Mouse (Mus musculus) natural killer cell, adult 2 months (primary cell): ENCODE measurements around the gene Chmp6.

Experiments
- DNase-seq, 2 experiments: peaks; one replicate each; pipeline ENCODE4 v3.0.0; 2022; ENCODE audit warnings: low spot score in 2 of 2

Gene Chmp6

DNA sequence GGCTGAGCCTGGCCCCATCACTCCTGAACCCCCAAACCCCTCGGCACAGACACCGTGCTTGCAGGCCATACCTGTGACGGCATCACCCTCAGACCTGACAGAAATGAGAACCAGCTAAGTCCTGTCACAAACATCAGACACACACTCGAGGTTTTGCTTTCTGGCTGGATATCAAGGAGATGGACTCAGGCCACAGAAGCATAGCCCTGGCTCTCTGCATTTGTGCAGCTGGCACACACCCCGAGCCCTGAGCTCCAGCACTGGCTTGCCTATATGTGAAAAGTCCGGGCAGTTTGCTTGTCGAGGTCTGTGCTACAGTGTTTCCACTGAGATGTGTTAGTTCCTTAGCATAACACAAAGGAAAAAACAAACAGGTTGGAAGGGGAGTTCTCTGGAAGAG lies 5.5 kb upstream of the Chmp6 start:
- no peak for DNase-seq

DNA sequence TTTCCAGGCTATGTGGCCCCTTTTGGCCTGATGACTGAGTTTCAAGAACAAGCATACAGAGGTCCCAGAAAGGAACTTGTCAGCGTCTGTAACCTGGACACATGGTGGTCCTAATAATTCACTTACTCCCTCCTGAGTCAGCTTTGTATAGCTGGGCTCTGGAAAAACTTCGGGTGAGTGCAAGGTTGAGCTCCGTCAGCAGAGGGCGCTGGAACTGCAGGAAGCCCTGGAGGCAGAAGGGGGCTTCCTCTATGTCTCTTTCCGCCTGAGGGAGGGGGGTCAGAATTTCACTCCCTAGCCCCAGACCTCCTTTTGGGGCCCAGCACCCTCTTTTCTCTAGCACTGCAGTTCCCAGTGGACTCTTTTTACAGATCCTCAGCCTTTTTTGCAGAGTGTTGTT lies 3.8 kb upstream of the Chmp6 start:
- peak; percentile 62 to 65 for DNase-seq

DNA sequence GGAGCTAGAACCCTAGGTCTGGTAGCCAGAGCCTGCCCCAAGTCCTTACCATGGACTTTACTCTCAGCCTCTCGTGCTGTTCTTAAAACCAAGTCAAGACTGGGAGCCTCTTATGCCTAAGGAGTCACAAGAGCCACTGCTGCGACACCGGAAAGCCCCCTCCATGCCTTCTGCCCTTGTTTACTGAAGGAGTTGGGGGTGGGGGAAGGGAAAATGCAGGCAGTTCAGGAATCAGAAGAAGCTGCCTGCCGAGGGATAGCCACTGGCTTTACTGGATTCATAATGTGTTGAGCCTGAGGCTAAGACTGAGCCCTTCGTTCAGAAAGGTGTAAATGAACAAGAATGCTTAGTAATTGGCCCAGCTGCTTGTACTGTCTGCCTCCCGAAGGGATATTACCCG lies 396 bp upstream of the Chmp6 start:
- no peak for DNase-seq

DNA sequence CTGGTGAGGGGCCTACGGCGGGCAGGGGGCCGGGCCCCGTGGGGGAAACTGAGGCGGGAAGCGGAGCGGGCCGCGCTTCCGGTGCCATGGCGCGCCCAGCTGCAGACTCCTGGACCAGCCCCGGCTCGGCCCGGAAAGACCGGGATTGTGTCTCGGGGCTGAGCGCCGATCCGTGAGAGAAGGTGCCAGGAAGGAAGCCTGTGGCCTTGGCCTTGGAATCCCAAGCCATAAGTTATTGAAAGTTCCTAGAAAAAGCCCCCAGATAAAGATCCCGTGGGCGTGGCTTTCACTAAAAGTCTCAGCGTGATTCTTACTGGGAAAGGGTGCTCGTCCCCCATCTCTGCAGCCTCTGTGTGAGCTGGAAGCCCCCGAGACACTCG lies 684 bp downstream of the Chmp6 start:
- DNase-seq, result no peak

DNA sequence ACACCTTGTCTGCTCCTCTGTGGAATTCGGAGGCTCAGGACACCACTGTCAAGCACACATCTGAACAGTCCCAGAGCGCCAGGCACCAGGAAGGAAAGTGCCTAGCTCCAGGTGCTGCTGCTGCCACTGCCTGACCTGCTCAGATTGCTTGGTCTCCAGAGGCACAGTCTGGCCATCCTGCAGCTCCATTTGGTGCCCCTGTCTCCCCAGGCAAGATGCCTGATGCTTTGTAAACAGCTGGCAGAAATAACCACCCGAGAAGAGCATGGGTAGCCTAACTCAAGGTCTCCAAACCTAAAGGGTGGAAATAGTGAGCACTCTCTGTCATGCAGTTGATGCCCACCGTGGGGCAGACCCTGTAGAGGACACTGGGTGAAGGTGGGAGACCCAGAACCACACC lies 1.1 kb downstream of the Chmp6 start:
- no peak for DNase-seq

DNA sequence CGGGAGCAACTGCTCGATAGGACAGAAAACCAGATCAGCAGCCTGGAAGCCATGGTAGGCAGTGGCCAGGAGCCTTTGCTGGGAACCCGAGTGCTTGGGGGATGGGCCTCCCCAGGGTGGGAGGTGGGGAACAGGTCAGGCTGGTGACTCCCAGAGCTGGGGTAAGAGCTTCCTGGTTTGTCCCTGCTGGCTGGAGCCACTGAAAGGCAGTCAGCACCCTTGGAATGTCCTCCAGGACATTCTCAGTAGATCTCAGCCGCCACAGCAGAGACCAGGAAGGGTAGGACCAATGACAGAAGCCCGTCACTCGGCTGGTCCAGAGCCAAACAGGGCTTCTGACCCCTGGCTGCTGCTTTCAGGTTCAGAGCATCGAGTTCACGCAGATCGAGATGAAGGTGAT lies 2.4 kb downstream of the Chmp6 start:
- DNase-seq, result no peak

DNA sequence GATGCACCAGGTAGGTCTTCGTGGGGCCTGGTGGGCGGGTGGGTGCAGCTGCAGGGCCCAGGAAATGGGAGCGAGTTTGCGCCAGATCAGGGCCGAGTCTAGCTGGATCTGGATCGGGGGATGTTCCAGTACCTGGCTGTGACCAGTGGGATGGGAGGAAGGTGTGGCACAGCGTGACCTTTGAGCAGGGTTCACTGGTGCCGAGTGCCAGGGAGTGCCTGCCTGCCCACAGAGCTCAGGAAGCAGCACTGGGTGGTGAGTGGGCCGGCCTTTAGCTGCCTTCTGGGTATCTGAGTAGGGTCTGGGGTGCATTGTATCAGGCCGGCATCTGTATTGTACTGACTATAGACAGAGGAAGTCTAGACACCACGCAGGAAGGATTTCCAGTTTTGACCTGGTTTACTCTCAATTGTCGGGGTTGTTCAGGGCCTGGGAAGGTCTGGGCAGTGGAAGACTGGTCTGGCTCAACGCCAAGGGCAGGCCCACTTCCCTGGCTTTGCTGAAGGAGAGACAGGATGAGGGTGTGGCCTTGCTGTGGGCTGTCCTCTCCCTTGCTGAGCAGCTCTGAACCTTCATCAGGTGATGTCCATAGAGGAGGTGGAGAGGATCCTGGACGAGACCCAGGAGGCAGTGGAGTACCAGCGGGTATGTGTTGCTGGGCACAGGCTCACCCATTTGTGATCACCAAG lies 3.0 kb downstream of the Chmp6 start:
- DNase-seq, result no peak

DNA sequence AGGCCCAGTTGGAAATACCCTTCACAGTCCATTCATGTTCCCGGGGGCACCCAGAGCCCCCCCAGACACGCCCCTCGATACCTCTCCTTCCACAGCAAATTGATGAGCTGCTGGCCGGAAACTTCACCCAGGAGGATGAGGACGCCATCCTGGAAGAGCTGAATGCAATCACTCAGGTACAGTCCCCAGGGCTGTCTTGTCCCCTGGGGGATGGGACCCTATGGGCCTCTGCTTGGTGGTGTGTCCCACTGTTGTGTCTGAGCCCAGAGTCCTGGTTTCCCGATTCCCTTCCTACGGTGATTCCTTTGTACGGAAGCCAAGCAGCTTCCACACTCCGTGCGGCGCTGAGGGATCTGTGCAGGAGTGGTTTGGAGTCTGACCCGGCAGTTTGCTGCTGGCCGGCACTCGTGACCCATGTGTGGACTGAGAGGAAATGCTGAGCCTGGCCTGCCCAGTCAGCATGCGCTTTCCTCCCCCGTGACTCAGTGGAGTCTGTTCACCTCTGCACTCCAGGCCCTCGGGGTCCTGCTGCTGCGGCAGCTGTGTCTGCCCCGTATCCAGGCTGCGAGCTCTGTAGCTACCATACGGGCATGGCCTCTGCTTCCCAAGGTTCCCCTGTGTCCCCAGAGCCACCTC lies 3.7 kb downstream of the Chmp6 start:
- DNase-seq, result no peak

DNA sequence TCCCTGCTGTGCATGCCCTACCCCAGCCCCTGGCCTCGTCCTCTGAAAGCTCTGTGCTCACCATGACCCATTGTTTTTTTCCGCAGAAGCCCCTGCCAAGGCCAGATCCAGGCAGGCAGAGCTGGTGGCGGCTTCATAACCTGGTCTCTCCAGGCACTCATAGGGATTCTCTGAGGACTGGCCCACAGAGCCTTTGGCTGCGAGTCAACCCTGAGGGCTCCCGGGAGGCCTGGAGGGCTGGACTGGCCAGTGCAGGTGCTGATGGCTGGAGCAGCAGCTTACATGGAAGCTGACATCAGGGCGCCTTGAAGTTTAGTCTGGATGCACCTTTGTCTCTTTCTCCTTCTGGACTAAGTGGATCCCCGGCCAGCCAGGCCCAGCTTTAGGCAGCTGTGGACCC lies 5.3 kb downstream of the Chmp6 start:
- no peak for DNase-seq

DNA sequence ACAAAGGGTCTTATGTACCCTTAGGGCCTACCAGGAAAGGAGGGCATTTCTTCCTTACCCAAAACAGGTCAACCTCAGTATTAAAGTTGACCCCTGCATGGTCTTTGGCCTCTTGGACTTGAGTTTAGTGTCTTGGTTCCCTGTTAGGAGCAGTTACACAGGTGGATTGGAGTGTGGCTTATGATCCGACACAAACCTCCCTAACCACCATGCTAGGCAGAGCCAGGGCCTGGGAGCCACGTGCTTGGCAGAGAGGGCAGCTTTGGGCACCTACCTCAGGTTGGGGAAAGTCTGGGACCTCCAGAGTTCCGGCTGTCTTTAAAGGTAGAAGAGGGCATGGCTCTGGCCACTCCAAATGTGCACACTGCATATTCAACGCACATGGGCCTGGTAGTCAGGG lies 6.2 kb downstream of the Chmp6 start:
- no peak for DNase-seq

DNA sequence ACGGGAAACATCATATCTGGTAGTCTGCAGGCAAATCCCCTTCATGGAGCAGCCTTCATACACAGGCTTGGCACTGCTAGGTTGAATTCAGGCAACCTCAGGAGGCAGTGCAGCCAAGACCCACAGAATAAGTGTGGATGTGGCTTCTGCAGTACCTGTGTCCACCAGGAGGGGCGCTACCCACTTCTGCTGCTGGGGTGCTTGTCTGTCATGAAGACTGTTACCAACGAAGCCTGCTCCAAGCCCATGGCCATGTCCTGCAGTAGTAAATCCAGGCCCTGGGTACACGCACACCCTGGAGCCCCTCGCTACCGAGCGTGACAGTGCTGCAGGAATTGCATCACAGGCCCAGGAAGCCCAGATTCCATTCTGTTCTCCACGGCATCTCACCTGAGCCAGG lies 6.7 kb downstream of the Chmp6 start:
- peak; percentile 75 to 83 for DNase-seq

DNA sequence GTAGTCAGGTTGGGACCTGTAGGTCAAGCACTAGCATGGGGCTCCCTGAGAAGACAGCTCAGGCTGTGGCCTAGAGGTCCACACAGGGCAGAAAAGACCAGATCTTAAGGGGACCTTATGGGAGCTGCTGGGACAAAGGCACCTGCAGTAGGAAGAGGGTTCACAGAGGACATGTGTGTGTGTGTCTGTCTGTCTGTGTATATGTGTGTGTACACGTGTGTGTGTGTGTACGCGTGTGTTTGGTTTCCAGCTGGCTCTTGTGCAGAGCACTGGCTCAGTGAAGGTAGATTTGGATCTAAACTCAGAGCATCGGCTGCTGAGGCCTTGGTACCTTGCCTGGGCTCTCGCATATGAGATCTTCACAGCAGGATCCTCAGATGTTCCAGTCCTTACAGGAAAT lies 7.4 kb downstream of the Chmp6 start:
- DNase-seq, result no peak

DNA sequence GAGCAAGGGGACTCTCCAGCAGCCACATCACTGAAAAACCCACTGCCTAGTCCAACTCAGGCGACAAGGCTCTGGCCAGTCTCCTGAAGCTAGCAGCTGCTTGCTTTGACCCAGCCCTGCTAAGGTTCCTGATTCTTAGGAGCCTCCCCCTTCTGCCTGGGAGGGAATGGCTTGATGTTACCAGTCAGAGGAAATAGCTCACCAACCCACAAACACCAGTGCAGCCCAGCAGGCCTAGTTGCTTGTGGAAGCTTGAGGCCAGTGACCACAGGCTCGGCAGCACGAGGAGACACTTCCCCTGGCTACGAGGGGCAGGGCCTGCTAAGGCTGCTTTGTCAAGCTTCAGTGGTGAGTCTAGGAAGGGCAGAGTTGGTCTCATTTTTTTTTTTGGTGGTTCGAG lies 11.9 kb downstream of the Chmp6 start:
- peak; percentile 77 to 88 for DNase-seq

DNA sequence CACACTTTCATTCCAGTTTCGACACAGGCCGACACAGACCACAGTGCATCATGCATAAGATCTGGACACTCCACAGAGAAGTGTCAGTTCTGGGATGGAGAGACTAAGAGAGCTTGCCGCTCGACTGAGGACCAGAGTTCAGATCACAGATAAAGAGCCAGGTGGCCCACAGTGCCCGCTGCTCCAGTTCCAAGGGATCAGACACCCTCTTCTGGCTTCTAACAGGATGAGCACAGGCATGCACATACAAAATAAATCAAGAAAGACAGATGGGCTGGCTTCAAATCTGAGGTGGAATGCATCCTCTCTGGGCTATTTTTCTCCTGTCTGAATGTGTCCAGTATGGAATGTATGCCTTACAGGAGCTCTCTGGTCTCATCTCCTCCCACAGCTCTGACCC lies 13.5 kb downstream of the Chmp6 start:
- no peak for DNase-seq

DNA sequence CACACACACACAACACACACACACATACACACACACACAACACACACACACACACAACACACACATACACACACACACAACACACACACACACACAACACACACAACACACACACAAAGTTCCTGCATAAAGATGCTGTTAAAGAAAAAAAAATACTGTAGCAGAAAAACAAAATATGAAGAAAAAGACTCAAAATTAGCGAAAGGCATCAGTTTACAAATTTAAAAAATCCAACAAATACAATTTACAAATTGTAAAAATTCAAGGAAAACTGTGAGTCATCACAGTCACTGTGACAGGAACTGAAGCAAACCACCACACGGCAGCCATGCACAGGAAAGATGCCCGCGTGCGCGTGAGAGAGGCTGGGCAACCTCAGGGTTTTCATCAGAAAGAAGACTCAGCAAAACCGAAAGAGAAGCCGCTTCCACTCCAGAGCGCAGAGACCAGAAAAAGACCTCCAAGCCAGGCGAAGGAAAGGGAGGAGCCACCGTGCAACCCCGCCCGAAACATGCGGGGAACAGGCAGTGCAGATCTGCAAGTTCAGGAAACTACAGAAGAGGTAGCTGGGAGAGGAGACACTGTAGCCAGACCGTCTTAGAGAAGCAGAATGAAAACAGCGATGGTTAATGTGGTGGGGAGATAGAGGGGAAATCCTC lies 14.9 kb downstream of the Chmp6 start:
- DNase-seq, result peak; percentile 77 to 82

DNA sequence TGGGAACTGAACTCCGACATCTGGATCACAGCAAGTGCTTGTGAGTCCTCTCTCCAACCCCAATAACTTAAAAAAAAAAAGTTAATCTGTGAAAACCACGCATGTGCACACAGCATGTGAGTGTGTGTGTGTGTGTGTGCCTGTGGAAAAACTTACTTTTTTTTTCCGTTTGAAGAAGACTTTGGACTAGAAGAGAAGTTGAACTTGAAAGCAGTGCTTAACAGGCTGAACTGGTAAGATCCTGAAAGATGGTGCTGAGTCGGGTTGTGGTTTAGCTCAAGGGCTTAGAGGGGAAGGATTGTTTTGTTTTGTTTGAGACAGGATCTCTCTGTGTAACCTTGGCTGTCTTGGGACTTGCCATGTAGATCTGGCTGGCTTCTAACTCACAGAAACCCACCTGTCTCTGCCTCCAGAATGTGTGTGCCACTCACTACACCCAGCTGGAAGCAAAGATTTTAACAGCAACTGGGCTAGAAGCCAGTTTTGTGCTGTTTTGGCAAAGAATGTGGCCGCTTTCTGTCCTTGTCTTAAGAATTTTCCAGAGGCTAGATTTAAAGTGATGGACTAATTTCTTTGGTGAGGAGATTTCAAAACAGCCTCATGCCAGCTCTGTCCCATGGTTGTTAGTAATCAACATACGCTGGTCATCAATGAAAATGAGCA lies 16.5 kb downstream of the Chmp6 start:
- DNase-seq, result no peak

DNA sequence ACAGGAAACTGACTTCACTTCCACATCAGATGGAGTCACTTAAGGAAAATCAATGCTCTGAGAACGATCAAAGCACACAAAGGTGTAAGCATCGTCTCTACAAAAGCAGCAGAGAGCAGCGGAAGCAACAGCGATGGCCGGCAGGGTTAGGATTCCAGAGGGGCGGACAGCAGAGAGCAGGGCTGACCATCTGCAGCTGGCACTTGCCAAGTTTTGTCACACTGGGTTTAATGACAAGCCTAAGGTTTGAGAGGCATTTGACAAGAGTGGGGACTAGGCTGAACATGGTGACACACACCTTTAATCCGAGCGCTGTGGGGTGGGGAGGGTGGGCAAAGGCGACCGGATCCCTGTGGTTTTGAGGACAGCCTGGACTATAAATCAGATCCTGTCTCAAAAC lies 18.6 kb downstream of the Chmp6 start:
- no peak for DNase-seq

DNA sequence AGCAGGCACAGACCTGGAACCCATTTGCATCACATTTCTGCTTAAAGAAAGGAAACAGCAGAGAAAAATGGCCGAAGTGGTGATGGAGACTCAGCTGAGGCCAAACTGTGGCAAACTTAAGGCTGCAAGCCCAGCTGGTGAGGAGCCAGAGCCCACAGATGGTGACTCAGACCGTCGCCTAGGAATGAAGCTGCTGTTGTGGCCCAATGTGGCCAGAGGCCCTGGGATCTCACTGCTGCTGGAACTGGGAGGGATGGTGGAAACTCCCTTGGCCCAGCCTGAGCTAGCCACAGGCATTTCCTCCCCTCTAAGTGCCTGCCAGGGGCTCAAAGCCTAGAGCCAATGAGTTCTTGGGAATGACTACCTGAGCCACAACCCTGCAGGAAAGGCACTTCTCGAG lies 19.9 kb downstream of the Chmp6 start:
- peak; percentile 37 to 52 for DNase-seq

DNA sequence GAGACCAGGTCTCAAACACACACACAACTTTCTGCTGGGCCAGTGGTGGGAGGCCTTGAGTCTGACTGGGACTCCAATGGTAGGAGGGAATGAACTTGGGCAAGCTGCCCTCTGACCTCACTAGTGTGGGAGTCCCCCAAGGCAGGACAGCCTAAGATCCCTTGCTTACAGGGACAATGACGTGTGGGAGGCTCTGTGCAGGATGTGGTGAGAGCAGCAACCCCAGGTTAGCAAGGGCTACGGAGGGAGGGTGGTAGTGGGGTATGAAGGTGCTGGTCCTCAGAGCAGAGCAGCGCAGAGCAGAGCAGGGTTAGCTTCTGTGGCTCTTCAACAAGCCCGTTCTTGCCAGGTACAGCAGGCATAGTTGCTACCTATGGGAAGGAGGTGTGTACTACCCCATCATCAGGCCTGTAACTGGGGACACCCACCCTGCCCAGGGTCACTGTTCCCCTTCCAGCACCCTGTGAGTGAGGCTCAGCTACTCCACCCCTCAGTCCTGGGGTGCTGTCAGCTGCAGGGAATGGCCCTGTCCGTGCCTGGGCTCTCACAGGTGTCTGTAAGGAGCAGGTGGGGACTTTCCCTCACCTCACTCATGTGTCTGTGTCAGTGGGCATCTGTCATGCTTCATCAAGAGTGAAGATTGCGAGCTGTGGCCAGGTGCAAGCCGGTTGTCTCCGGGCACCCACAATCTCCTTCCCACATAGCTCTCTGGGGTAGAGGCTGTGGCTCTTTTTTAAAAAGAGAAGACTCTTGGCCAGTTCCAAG lies 20.8 kb downstream of the Chmp6 start:
- DNase-seq, result peak; percentile 70 to 80

DNA sequence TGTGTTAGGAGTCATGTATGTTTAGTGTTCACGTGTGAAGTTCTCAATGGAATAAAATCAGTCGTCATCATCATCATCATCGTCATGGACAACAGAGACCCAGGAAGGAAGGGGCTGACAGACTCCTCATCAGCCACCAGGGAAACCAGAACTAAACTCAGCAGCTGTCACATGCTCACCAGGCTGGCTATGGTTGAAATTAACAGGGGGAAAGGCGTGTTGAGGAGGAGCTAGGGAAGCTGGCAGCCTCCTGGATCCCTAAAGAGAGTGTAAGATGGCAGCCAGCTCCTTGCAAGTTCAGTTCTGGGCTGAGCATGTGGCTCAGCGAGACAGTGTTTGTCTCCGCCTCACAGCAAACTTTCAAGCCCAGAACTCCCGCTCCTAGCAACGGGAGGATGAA lies 21.5 kb downstream of the Chmp6 start:
- DNase-seq, result no peak

DNA sequence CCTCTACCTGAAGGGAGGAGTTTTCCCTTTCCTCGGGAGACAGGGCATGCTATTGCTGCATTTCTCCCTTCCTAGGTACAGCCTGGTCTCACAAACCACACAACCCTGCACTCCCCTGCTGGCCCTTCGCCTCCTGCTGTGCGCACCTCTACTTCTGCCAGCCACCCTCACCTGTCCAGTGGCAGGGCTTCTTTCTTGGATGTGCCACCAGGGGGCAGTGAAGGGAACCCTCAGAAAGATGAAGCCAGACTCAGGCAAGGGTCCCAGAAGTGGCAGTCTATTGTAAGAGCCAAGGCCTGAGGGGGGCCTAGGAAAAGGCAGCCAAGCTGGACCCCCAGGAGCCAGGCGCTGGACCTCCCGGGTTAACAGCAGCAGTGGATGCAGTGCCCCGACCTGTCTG lies 22.2 kb downstream of the Chmp6 start:
- DNase-seq, result peak; percentile 56 to 68

DNA sequence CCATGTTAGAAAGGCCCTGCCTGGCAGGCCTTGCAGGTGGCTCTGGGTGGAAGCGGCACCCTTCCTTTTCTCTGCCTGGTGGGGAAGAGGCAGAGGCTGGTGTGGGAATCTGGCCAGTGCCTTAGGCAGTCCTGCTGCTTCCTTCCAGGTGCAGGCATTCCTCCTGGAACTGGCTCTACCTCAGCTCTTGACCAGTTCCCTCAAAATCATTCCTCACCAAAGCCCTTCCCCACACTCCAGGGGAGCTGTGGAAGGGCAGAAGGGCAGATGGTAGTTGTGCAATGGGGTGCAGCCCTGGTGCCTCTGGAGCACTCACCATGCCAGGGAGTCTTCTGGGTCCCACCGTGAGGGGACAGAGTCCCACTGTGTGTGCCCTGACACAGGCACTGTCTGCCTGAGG lies 23.2 kb downstream of the Chmp6 start:
- DNase-seq, result no peak
